Mouse (Mus musculus) embryonic facial prominence, embryonic 13.5 days (tissue): ENCODE data around the gene Nckap5. TPM values are rescaled to one million over a fixed set of nuclear protein-coding genes. Genes with fewer than 3 reads are reported as not detected.

Experiments
- ATAC-seq: fragments of 200-750 bp; cut with Nextera tagmentation; 2 replicates; pipeline ENCODE4 v1.8.0; 2017; ENCODE audit warnings: low read depth; ENCODE audit not compliant: insufficient number of reproducible peaks, insufficient read depth, low FRiP score, low TSS enrichment
- H3K27ac ChIP-seq: fragments of 300-500 bp; sonication (generic); 2 replicates; pipeline ENCODE4 v1.5.1; 2015; ENCODE audit warnings: moderate library complexity, mild to moderate bottlenecking, inconsistent platforms
- H3K27me3 ChIP-seq: fragments of 300-500 bp; sonication (generic); 2 replicates; pipeline ENCODE4 v1.6.1; 2015; ENCODE audit warnings: mild to moderate bottlenecking, inconsistent platforms
- H3K36me3 ChIP-seq: fragments of 300-500 bp; sonication (generic); 2 replicates; pipeline ENCODE4 v1.6.1; 2015; ENCODE audit warnings: mild to moderate bottlenecking, inconsistent platforms
- H3K4me1 ChIP-seq: fragments of 300-500 bp; sonication (generic); 2 replicates; pipeline ENCODE4 v1.6.1; 2015; ENCODE audit warnings: inconsistent platforms
- H3K4me2 ChIP-seq: fragments of 300-500 bp; sonication (generic); 2 replicates; pipeline ENCODE4 v1.6.1; 2015; ENCODE audit warnings: moderate library complexity, mild to moderate bottlenecking, inconsistent platforms
- H3K4me3 ChIP-seq: fragments of 300-500 bp; sonication (generic); 2 replicates; pipeline ENCODE4 v1.5.1; 2015; ENCODE audit warnings: mild to moderate bottlenecking, inconsistent platforms
- H3K9ac ChIP-seq: fragments of 300-500 bp; sonication (generic); 2 replicates; pipeline ENCODE4 v1.6.1; 2015; ENCODE audit warnings: mild to moderate bottlenecking, inconsistent platforms
- H3K9me3 ChIP-seq: fragments of 300-500 bp; sonication (generic); 2 replicates; pipeline ENCODE4 v1.6.1; 2016; ENCODE audit warnings: inconsistent platforms
- WGBS: fragments of 180-500 bp; shearing (Covaris S2); methylation state at CpG from one replicate; pipeline ENCODE4 v1.1.7; 2015; ENCODE audit warnings: mixed read lengths; 5-methylcytosine and 5-hydroxymethylcytosine counted together
- polyA plus RNA-seq: library from polyadenylated mRNA; unstranded; fragments of >200 nt; fragmentation: Nextera tagmentation; extraction: Ambion mirVana; gene quantifications from 2 replicates; pipeline ENCODE4 v1.2.1, GENCODE M21; 2015

Gene Nckap5
- polyA plus RNA-seq, 1 experiment from 2014 or later, result 11.3 TPM

- 3% methylated on average over 12 of the region's 12 CpGs for WGBS
- no peaks in the 10 kb centered on the region for H3K9me3 ChIP-seq
- no peaks in the 10 kb centered on the region for H3K36me3 ChIP-seq
- no peak for ATAC-seq
- peak overlapping the region; percentile 66 for H3K4me2 ChIP-seq
- H3K27me3 ChIP-seq, result peaks cover 32% of the 10 kb centered on the region
- peak overlapping the region; percentile 44 for H3K4me3 ChIP-seq
- peaks cover 18% of the 10 kb centered on the region for H3K4me1 ChIP-seq
- peak overlapping the region; percentile 59 for H3K9ac ChIP-seq
- H3K27ac ChIP-seq, result peak overlapping the region; percentile 82; the same call in 1 of the 2 replicates
These were observed 92.3 kb downstream of the Nckap5 start for GRCm38 (mm10) chr1:126738291-126738640.

- Histone ChIP-seq H3K4me1 (peaks cover 18% of the 10 kb centered on the region), H3K4me3 (peak overlapping the region; percentile 44), H3K9ac (peak overlapping the region; percentile 59), H3K36me3 (no peaks in the 10 kb centered on the region), H3K27me3 (peaks cover 32% of the 10 kb centered on the region), H3K4me2 (peak overlapping the region; percentile 66), H3K9me3 (no peaks in the 10 kb centered on the region), H3K27ac (peak overlapping the region; percentile 82)
- 4% methylated on average over 18 of the region's 18 CpGs for WGBS
- ATAC-seq, result peak; percentile 54; the same call in 1 of the 2 replicates
These were observed 92.9 kb downstream of the Nckap5 start for GRCm38 (mm10) chr1:126737554-126738290.

GRCm38 (mm10) chr1:126731691-126732090 lies 98.9 kb downstream of the Nckap5 start:
- Histone ChIP-seq H3K36me3 (no peaks in the 10 kb centered on the region), H3K9ac (no peak overlapping the region), H3K9me3 (no peaks in the 10 kb centered on the region), H3K4me2 (no peak overlapping the region), H3K27ac (no peak overlapping the region), H3K4me3 (no peak overlapping the region), H3K4me1 (peaks cover 4% of the 10 kb centered on the region), H3K27me3 (peaks cover 15% of the 10 kb centered on the region)
- ATAC-seq, result no peak

- no peak for ATAC-seq
- Histone ChIP-seq H3K36me3 (no peaks in the 10 kb centered on the region), H3K27me3 (no peaks in the 10 kb centered on the region), H3K4me3 (no peak overlapping the region), H3K4me1 (no peaks in the 10 kb centered on the region), H3K27ac (no peak overlapping the region), H3K4me2 (no peak overlapping the region), H3K9ac (no peak overlapping the region), H3K9me3 (no peaks in the 10 kb centered on the region)
- WGBS, result 49% methylated on average over 6 of the region's 6 CpGs
These were observed 104.1 kb downstream of the Nckap5 start for GRCm38 (mm10) chr1:126726400-126727055.

GRCm38 (mm10) chr1:126725628-126726367 lies 104.8 kb downstream of the Nckap5 start:
- H3K27me3 ChIP-seq, result no peaks in the 10 kb centered on the region
- WGBS, result 72% methylated on average over 9 of the region's 9 CpGs
- H3K9me3 ChIP-seq, result no peaks in the 10 kb centered on the region
- H3K4me3 ChIP-seq, result no peak overlapping the region
- no peak for ATAC-seq
- no peaks in the 10 kb centered on the region for H3K36me3 ChIP-seq
- no peak overlapping the region for H3K9ac ChIP-seq
- H3K4me2 ChIP-seq, result no peak overlapping the region
- no peak overlapping the region for H3K27ac ChIP-seq
- H3K4me1 ChIP-seq, result no peaks in the 10 kb centered on the region

GRCm38 (mm10) chr1:126721917-126722316 lies 108.7 kb downstream of the Nckap5 start:
- Histone ChIP-seq H3K27me3 (no peaks in the 10 kb centered on the region), H3K9me3 (no peaks in the 10 kb centered on the region), H3K9ac (no peak overlapping the region), H3K36me3 (no peaks in the 10 kb centered on the region), H3K27ac (no peak overlapping the region), H3K4me2 (no peak overlapping the region), H3K4me1 (no peaks in the 10 kb centered on the region), H3K4me3 (no peak overlapping the region)
- WGBS, result 65% methylated on average over 1 of the region's 1 CpGs
- ATAC-seq, result no peak

GRCm38 (mm10) chr1:126719733-126720348 lies 110.8 kb downstream of the Nckap5 start:
- H3K4me2 ChIP-seq, result no peak overlapping the region
- H3K27me3 ChIP-seq, result no peaks in the 10 kb centered on the region
- no peaks in the 10 kb centered on the region for H3K9me3 ChIP-seq
- no peak overlapping the region for H3K4me3 ChIP-seq
- H3K4me1 ChIP-seq, result no peaks in the 10 kb centered on the region
- 54% methylated on average over 5 of the region's 5 CpGs for whole genome bisulfite sequencing
- H3K9ac ChIP-seq, result no peak overlapping the region
- ATAC-seq, result no peak
- no peaks in the 10 kb centered on the region for H3K36me3 ChIP-seq
- H3K27ac ChIP-seq, result no peak overlapping the region

- no peak overlapping the region for H3K9ac ChIP-seq
- no peaks in the 10 kb centered on the region for H3K4me1 ChIP-seq
These were observed 124.0 kb downstream of the Nckap5 start for GRCm38 (mm10) chr1:126706611-126707010.

GRCm38 (mm10) chr1:126700978-126701320 lies 129.7 kb downstream of the Nckap5 start:
- ATAC-seq, result no peak
- WGBS, result 61% methylated on average over 4 of the region's 4 CpGs
- no peaks in the 10 kb centered on the region for H3K27me3 ChIP-seq

More at GRCm38 (mm10) chr1:126706611-126707010, 124.0 kb downstream of the Nckap5 start:
- H3K27ac ChIP-seq, result no peak overlapping the region
- WGBS, result 96% methylated on average over 16 of the region's 16 CpGs
- no peaks in the 10 kb centered on the region for H3K36me3 ChIP-seq
- no peaks in the 10 kb centered on the region for H3K27me3 ChIP-seq
- H3K9me3 ChIP-seq, result no peaks in the 10 kb centered on the region
- no peak overlapping the region for H3K4me3 ChIP-seq
- H3K4me2 ChIP-seq, result no peak overlapping the region
- ATAC-seq, result no peak

GRCm38 (mm10) chr1:126700063-126700977 lies 130.3 kb downstream of the Nckap5 start:
- H3K36me3 ChIP-seq, result no peaks in the 10 kb centered on the region
- H3K9me3 ChIP-seq, result no peaks in the 10 kb centered on the region
- no peak overlapping the region for H3K9ac ChIP-seq
- 45% methylated on average over 8 of the region's 8 CpGs for WGBS
- H3K4me1 ChIP-seq, result peaks cover 10% of the 10 kb centered on the region
- H3K4me2 ChIP-seq, result no peak overlapping the region
- no peak overlapping the region for H3K4me3 ChIP-seq
- no peaks in the 10 kb centered on the region for H3K27me3 ChIP-seq
- 0 out of 2 replicates have a peak overlapping the region, but pooled peaks have one; percentile 11 for H3K27ac ChIP-seq
- no peak for ATAC-seq

More at GRCm38 (mm10) chr1:126700978-126701320, 129.7 kb downstream of the Nckap5 start:
- no peak overlapping the region for H3K4me3 ChIP-seq
- H3K36me3 ChIP-seq, result no peaks in the 10 kb centered on the region
- H3K9ac ChIP-seq, result no peak overlapping the region
- H3K4me2 ChIP-seq, result no peak overlapping the region
- 0 out of 2 replicates have a peak overlapping the region, but pooled peaks have one; percentile 11 for H3K27ac ChIP-seq
- peaks cover 10% of the 10 kb centered on the region for H3K4me1 ChIP-seq
- H3K9me3 ChIP-seq, result no peaks in the 10 kb centered on the region
